Mouse (Mus musculus): Measurements from ENCODE around the gene Sft2d1. TPM values are rescaled to one million over a fixed set of nuclear protein-coding genes. Genes with fewer than 3 reads are reported as not detected.

Sft2d1 gene
- polyA plus RNA-seq, 1 experiment from 2014 or later, result 63.5 TPM

DNA sequence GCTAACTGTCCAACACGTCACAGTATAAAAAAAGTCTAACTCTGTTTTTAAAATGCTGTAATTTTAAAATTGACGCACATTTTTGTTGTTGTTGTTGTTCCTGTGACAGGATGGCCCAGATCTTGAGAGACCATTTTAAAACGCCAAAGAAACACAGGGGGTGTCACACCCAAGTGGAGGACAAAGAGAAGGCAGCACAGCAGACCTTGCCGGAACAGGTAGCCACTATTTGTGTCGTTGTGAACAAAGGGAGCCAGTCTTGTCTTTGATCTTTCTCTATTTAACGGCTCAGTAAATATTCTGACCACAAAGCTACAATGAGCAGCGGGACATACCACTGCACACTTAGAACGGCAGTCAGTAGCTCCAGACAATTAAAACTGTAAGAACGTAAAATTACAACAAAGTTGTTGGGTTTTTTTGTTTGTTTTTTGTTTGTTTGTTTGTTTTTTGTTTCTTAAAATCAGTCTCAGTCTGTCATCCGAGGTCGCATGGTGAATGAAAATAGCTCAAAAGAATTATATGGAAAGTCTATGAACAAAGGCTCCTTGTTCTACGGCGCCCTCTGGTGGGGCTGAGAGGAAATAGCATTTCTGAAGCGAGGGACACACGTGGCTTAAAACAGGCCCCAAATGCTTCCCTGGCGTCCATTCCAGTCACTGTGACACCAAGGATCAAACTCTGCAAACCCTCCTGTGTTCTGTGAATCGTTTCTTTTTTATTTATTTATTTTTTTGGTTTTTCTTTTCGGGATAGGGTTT is 61.6 kb downstream of the Sft2d1 start:
- H3K9me3 ChIP-seq, result no peaks in the 10 kb centered on the region
- H3K36me3 ChIP-seq (replicated peaks), result no peaks in the 10 kb centered on the region
- peaks cover 67% of the 10 kb centered on the region for H3K4me1 ChIP-seq
- WGBS, result 3% methylated on average over 18 of the region's 18 CpGs
- no peaks in the 10 kb centered on the region for H3K27me3 ChIP-seq (replicated peaks; ENCODE audit: low read depth, poor library complexity, severe bottlenecking)
- DNase-seq (ENCODE audit: low spot score), result peak; percentile 86
- H3K4me3 ChIP-seq, result peak overlapping the region; percentile 54
- peak overlapping the region; percentile 92 for H3K27ac ChIP-seq (replicated peaks)

Other genes with a start within 250 kb of the Sft2d1 start
- 0.33 TPM in 1 of 2 replicates, not detected in the other for gene Gm49673, start 163.3 kb upstream of the Sft2d1 start, polyA plus RNA-seq (2016; fragmentation: Nextera tagmentation; extraction: Ambion mirVana)
- gene Rnaset2a, start 163.0 kb upstream of the Sft2d1 start, polyA plus RNA-seq (2016; fragmentation: Nextera tagmentation; extraction: Ambion mirVana), result 15.5 and 16.0 TPM in 2 replicates
- 54.9 and 58.7 TPM in 2 replicates for gene Fgfr1op, start 145.6 kb upstream of the Sft2d1 start, polyA plus RNA-seq (2016; fragmentation: Nextera tagmentation; extraction: Ambion mirVana)
- not detected in 2 replicates for gene Ccr6, start 75.1 kb upstream of the Sft2d1 start, polyA plus RNA-seq (2016; fragmentation: Nextera tagmentation; extraction: Ambion mirVana)
- gene Mpc1, start 28.2 kb upstream of the Sft2d1 start, polyA plus RNA-seq (2016; fragmentation: Nextera tagmentation; extraction: Ambion mirVana), result 70.1 and 82.5 TPM in 2 replicates
- gene Prr18, start 26.4 kb downstream of the Sft2d1 start, polyA plus RNA-seq (2016; fragmentation: Nextera tagmentation; extraction: Ambion mirVana), result 0.32 and 0.33 TPM in 2 replicates
- gene T2, start 44.9 kb downstream of the Sft2d1 start, polyA plus RNA-seq (2016; fragmentation: Nextera tagmentation; extraction: Ambion mirVana), result 0.35 and 0.87 TPM in 2 replicates
- 0.39 and 0.59 TPM in 2 replicates for gene T, start 123.3 kb downstream of the Sft2d1 start, polyA plus RNA-seq (2016; fragmentation: Nextera tagmentation; extraction: Ambion mirVana)
- gene Pde10a, start 214.3 kb downstream of the Sft2d1 start, polyA plus RNA-seq (2016; fragmentation: Nextera tagmentation; extraction: Ambion mirVana), result 2.2 and 3.0 TPM in 2 replicates